Mouse (Mus musculus) bone marrow, adult 2 months (tissue): Measurements from ENCODE around the gene Acadvl. TPM values are rescaled to one million over a fixed set of nuclear protein-coding genes. Genes with fewer than 3 reads are reported as not detected.

Source experiments
- H3K27ac ChIP-seq: fragments of 200-500 bp; 2 replicates; pipeline ENCODE4 v1.5.1; 2012; ENCODE audit warnings: low read depth, mild to moderate bottlenecking, control low read depth, inconsistent platforms, low read length; ENCODE audit not compliant: control insufficient read depth, poor library complexity, insufficient read depth
- H3K4me1 ChIP-seq: fragments of 200-500 bp; 2 replicates; pipeline ENCODE4 v1.6.1; 2011; ENCODE audit warnings: low read length; ENCODE audit not compliant: control insufficient read depth, insufficient read depth
- H3K4me3 ChIP-seq: fragments of 200-500 bp; replicated peaks from 2 replicates; pipeline ENCODE3; 2011; ENCODE audit warnings: mild to moderate bottlenecking, low read depth, low read length, control low read depth; ENCODE audit not compliant: control insufficient read depth
- CTCF ChIP-seq: fragments of 200-500 bp; IDR thresholded peaks from 2 replicates; pipeline ENCODE4 v1.5.1; 2011; ENCODE audit warnings: low read length, control low read depth; ENCODE audit not compliant: control insufficient read depth, insufficient read depth
- POLR2A ChIP-seq: fragments of 200-500 bp; IDR thresholded peaks from 2 replicates; pipeline ENCODE4 v1.6.1; 2011; ENCODE audit warnings: low read depth, mild to moderate bottlenecking, control low read depth, low read length, borderline replicate concordance; ENCODE audit not compliant: control insufficient read depth
- WGBS: fragments of 180-500 bp; shearing (Covaris S2); methylation state at CpG from one replicate; pipeline ENCODE4 v1.1.7; 2018; 5-methylcytosine and 5-hydroxymethylcytosine counted together
- polyA plus RNA-seq: library from polyadenylated mRNA; stranded (reverse); fragments of >200 nt; gene quantifications from 2 replicates; pipeline ENCODE4 v1.2.4, GENCODE M21; 2011; ENCODE audit warnings: low replicate concordance; ENCODE audit not compliant: missing spikeins, insufficient read depth, insufficient read length

Gene Acadvl
- polyA plus RNA-seq, 1 experiment, result 28.9 TPM

DNA sequence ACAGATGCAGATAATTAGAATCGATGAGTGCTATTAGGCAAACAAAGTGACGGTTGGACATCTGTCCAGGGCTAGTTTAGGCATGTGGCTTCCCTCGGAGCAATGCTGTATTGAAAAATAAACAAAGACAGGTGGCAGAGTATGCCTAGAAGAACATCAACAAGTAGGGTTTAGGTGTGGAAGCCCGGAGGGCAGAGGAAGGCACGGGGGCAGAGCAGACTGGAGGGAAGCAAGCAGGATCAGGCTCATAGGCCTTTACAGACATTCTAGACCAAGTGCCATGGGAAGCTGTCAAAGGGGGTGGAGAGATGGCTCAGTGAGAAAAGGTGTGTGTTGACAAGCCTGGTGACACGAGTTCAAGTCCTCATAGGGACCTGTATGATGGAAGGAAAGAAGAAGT, 34.2 kb upstream of the Acadvl start:
- Histone ChIP-seq H3K27ac (no peak overlapping the region), H3K4me3 (no peak overlapping the region), H3K4me1 (no peaks in the 10 kb centered on the region)
- TF ChIP-seq CTCF (no peak), POLR2A (no peak)
- WGBS, result 80% methylated on average over 6 of the region's 6 CpGs

DNA sequence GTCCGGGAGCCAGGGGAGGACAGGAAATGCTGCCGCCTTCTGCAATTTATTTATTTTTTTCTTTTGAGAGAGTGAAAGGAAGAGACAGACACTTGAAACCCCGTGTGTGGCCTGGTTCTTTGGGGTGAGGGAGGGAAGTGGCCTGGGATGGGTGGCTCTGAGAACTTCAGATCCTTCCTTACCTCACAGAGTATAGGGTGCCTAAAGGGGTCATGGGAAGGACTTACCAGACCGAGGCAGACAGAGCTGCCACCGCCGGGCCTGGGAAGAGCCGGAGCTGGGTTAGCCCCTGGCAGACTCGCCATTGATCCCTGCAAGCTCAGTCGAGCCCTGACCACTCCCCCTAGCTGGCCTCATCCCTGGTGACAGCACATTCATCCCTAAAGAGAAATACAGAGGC, 30.2 kb upstream of the Acadvl start:
- Histone ChIP-seq H3K4me3 (no peak overlapping the region), H3K27ac (no peak overlapping the region; the same call in 1 of the 2 replicates), H3K4me1 (no peaks in the 10 kb centered on the region)
- TF ChIP-seq POLR2A (no peak), CTCF (no peak)
- 69% methylated on average over 9 of the region's 9 CpGs for WGBS

DNA sequence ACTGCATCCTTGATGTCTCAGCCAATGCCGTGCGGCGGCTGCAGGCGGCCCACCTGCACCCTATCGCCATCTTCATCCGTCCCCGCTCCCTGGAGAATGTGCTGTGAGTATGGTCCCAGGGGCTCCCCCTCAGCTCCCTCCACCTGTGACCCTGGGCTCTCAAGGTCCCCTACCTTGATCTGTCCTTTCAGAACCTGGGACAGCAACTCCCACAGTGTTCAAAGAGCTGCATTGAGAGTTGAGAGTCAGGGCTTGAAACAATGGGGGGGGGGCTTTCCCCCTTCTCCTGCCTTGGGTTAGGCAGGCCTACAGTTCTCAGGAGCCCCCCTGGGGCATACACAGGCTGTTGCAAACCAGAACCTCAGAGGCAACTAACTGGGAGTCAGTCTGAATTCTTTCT, 28.5 kb upstream of the Acadvl start:
- no peak overlapping the region for H3K27ac ChIP-seq
- no peak for TF ChIP-seq POLR2A
- no peak overlapping the region for H3K4me3 ChIP-seq
- no peaks in the 10 kb centered on the region for H3K4me1 ChIP-seq
- WGBS, result 91% methylated on average over 7 of the region's 7 CpGs

DNA sequence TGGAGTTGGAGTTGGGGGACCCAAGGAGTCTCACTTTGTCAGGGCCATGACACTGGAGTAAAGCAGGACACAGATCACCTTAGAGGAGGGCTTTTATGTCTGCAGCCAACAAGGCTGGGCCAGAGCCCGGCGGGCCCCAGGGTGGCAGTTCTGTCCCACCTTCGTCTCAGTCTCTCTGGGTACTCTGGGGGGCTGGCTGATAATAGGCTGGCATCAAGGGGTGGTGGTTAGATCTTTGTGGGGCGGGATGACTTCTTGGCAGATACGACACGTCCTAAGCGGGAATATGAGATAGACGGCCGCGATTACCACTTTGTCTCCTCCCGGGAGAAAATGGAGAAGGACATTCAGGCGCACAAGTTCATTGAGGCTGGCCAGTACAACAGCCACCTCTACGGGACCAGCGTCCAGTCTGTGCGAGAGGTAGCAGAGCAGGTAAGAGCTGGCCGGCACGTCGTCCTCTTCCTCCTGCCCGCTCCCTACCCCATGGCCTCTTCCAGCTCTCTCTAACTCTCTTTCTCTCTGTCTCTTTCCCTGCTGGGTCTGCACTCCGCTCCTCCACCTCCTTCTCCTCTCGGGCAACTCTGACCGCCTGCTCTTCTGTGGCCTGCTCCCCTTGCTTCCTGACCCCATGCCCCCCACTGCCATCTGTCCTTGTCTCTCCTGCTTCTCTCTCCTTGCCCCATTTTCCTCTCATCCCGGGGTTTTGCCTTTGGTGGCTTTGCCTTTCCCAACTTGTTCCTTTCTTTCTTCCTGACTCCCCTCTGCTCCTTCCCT, 27.3 kb upstream of the Acadvl start:
- H3K27ac ChIP-seq, result no peak overlapping the region
- H3K4me1 ChIP-seq, result no peaks in the 10 kb centered on the region
- H3K4me3 ChIP-seq, result no peak overlapping the region
- no peak for TF ChIP-seq CTCF
- TF ChIP-seq POLR2A, result no peak
- 90% methylated on average over 23 of the region's 23 CpGs for WGBS

DNA sequence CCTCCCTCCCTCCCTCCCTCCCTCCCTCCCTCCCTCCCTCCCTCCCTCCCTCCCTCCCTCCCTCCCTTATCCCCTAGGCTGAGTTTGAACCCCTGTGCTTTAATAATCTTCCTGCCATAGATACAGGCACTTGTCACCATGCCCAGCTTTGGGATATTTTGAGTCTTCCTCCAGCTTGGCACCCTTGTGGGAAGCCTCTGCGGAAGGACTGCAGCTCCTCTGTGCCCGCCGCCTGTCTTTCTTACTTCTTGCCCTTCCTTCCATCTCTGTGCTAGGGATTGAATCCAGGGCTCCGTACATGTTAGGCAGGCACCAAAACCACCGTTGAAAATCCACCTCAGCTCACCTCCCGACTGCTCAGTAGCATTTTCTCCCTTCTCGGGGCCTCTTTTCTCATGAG, 25.0 kb upstream of the Acadvl start:
- Histone ChIP-seq H3K27ac (no peak overlapping the region), H3K4me1 (no peaks in the 10 kb centered on the region), H3K4me3 (no peak overlapping the region)
- TF ChIP-seq POLR2A (no peak), CTCF (no peak)
- WGBS, result 76% methylated on average over 7 of the region's 7 CpGs

DNA sequence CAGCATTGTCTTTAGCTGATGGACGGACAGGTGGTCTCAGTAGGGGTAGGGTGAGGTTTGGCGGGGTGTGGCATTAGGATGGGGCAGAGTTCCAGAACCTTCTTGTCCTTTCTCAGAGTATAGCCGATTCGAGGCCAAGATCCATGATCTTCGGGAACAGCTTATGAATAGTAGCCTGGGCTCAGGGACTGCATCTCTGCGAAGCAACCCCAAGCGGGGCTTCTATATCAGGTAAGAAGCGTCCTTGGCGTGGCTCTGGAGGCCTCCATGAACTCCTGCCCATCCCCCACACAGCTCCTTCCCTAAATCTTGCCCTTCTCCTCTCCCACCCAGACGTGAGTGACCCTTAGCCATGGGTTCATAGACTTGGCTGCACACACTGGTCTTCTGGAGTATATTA, 24.4 kb upstream of the Acadvl start:
- 78% methylated on average over 10 of the region's 10 CpGs for WGBS
- no peak overlapping the region for H3K4me3 ChIP-seq
- H3K4me1 ChIP-seq, result no peaks in the 10 kb centered on the region
- no peak overlapping the region for H3K27ac ChIP-seq
- TF ChIP-seq POLR2A, result no peak
- TF ChIP-seq CTCF, result no peak

DNA sequence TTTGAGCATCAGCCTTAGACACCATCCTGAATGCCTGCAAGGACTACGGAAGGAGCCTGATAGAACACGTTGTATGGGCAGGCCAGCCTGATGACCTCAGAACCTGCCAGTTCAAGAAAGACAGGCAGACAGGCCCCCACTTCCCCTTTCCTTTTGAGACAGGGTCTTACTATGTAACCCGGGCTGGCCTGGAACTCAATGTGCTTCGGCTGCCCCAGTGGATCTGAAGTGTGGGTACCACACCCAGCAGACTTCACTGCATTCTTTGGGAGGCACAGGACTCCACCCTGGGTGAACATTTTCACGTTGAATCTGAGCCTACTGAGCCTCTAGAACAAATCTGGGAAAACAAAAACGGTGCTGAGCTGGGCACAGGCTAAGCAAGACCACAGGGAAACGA, 23.0 kb upstream of the Acadvl start:
- no peak overlapping the region for H3K4me3 ChIP-seq
- WGBS, result 52% methylated on average over 7 of the region's 7 CpGs
- no peak for TF ChIP-seq CTCF
- TF ChIP-seq POLR2A, result no peak
- H3K4me1 ChIP-seq, result no peaks in the 10 kb centered on the region
- H3K27ac ChIP-seq, result no peak overlapping the region

DNA sequence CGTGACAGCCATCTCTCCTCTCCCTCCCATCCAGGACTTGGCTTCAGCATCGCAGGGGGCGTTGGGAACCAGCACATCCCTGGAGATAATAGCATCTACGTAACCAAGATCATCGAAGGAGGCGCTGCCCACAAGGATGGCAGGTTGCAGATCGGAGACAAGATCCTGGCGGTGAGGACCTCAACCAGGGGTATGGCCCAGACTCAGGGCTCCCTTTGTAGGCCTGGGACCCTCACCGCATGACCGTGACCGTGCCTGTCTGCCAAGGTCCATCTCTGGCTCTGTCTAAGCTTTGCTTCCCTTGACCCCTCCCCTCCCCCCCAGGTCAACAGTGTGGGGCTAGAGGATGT, 16.1 kb upstream of the Acadvl start:
- no peak overlapping the region for H3K27ac ChIP-seq

More for the DNA sequence above, 16.1 kb upstream of the Acadvl start:
- Histone ChIP-seq H3K4me1 (no peaks in the 10 kb centered on the region; the same call in 1 of the 2 replicates), H3K4me3 (no peak overlapping the region)
- TF ChIP-seq CTCF, result no peak
- no peak for TF ChIP-seq POLR2A
- WGBS, result 93% methylated on average over 11 of the region's 11 CpGs
